ENCODE assay signal across 13 mouse cellular contexts in the genomic region with DNA sequence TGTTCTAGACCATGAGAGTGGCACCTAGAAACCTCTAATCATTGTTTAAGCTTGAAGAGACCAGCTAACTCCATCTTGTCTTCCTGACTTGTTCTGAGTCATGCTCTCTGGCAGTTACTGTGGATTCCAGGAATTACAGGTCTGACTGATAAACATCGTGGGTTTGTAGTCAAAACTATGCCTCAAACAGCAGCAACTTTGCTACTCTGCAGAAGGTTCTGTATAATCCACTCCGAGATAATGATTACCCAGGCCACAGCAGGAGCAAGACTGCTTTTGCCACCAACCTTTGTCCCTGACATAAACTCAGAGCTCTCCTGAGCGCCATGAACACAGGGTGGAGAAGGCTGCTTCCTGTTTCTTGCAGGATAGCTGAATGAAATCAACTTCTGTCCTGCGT. TPM values are rescaled to one million over a fixed set of nuclear protein-coding genes. Genes with fewer than 3 reads are reported as not detected.
DNase-seq lines count a peak whose midpoint lies in the region; ATAC-seq and TF ChIP-seq lines count a peak whose summit lies in the region.
"Had no signal": no experiment of that assay in that cellular context is flagged by ENCODE, and none has a peak within 500 bp of the region (broad histone marks: within the 10 kb centered on the region; RNA-seq: fewer than 3 reads in every experiment).

No protein-coding gene starts in this region.

- peaks cover 17% of the 10 kb centered on the region; the same call in 1 of the 2 replicates for H3K4me1 ChIP-seq in lung, postnatal 0 days (ENCODE audit: insufficient read depth, low read depth, low read length)
- peaks cover 42% of the 10 kb centered on the region for H3K4me1 ChIP-seq in intestine, embryonic 16.5 days (ENCODE audit: control insufficient read depth, insufficient read depth, low read length)
- peaks cover 7% of the 10 kb centered on the region for H3K4me1 ChIP-seq in heart, adult 2 months (ENCODE audit: control insufficient read depth, insufficient read depth, low read length)

- TF ChIP-seq EP300 in lung, postnatal 0 days (IDR thresholded peaks at IDR 0.05): peak; percentile 73
- TF ChIP-seq EP300 in heart, adult 2 months (IDR thresholded peaks at IDR 0.05; ENCODE audit: insufficient read depth, low read depth, low read length): no peak

- no peaks in the 10 kb centered on the region for H3K9me3 ChIP-seq in lung, postnatal 0 days (ENCODE audit: low read length)
- peaks cover 3% of the 10 kb centered on the region; the same call in 1 of the 2 replicates for H3K9me3 ChIP-seq in intestine, embryonic 16.5 days (ENCODE audit: control insufficient read depth, low read length)
- H3K9me3 ChIP-seq: heart, embryonic 15.5 days had no signal

- H3K27ac ChIP-seq in lung, postnatal 0 days (ENCODE audit: low read length): peak overlapping the region; percentile 51; the same call in 1 of the 2 replicates
- peak overlapping the region; percentile 90 for H3K27ac ChIP-seq in intestine, embryonic 16.5 days (ENCODE audit: low read length)
- H3K27ac ChIP-seq in heart, adult 2 months: no peak overlapping the region
- H3K27ac ChIP-seq: heart, embryonic 15.5 days had no signal

- no peak for ATAC-seq in lung, postnatal 0 days
- peak; percentile 73 for ATAC-seq in intestine, embryonic 16.5 days
- ATAC-seq: activated CD4-positive, CD25-positive, alpha-beta regulatory T cell, adult 4 months had no signal

- no peaks in the 10 kb centered on the region for H3K27me3 ChIP-seq in lung, postnatal 0 days (replicated peaks; ENCODE audit: insufficient read depth, low read length)
- H3K27me3 ChIP-seq in intestine, embryonic 16.5 days (replicated peaks; ENCODE audit: control insufficient read depth, insufficient read depth, low read length): no peaks in the 10 kb centered on the region
- no peaks in the 10 kb centered on the region for H3K27me3 ChIP-seq in heart, adult 2 months (ENCODE audit: control insufficient read depth, insufficient read depth, low read length)

- no peak for TF ChIP-seq POLR2A in heart, adult 2 months (IDR thresholded peaks at IDR 0.05; ENCODE audit: insufficient read depth, low read depth, low read length)

- DNase-seq in lung, postnatal 0 days (ENCODE audit: low spot score): peak; percentile 55
- no peak for DNase-seq in lung, postnatal 10 days
- DNase-seq in kidney, postnatal 10 days: peak; percentile 55
- DNase-seq in urinary bladder, adult 2 months (ENCODE audit: low spot score): no peak
- DNase-seq in T-cell, adult 2 months (ENCODE audit: low spot score): no peak
- DNase-seq in heart, adult 2 months: no peak
- no peak for DNase-seq in embryo, embryonic 10.5 days (ENCODE audit: low spot score)
- DNase-seq: cerebellum, postnatal 25 days; liver had no signal

- intact Hi-C loops in heart, adult 2 months (cut with DNase I): no loop called here

- H3K36me3 ChIP-seq in lung, postnatal 0 days (ENCODE audit: insufficient read depth, low read length): no peaks in the 10 kb centered on the region
- no peaks in the 10 kb centered on the region for H3K36me3 ChIP-seq in intestine, embryonic 16.5 days (ENCODE audit: control insufficient read depth, insufficient read depth, low read length)
- peaks cover 2% of the 10 kb centered on the region; the same call in 1 of the 2 replicates for H3K36me3 ChIP-seq in heart, adult 2 months (ENCODE audit: control insufficient read depth, insufficient read depth, low read length)
- H3K36me3 ChIP-seq: heart, embryonic 15.5 days had no signal

- peaks cover 5% of the 10 kb centered on the region; the same call in 1 of the 2 replicates for H3K79me2 ChIP-seq in heart, adult 2 months (replicated peaks; ENCODE audit: control insufficient read depth, insufficient read depth, low read length)

- H3K4me3 ChIP-seq in lung, postnatal 0 days (ENCODE audit: low read depth, low read length): no peak overlapping the region
- no peak overlapping the region for H3K4me3 ChIP-seq in intestine, embryonic 16.5 days (ENCODE audit: low read length)
- no peak overlapping the region for H3K4me3 ChIP-seq in heart, adult 2 months
- H3K4me3 ChIP-seq: heart, embryonic 15.5 days had no signal

- TF ChIP-seq CTCF in lung, postnatal 0 days (IDR thresholded peaks at IDR 0.05): no peak
- TF ChIP-seq CTCF in heart, adult 2 months (IDR thresholded peaks at IDR 0.05): no peak

- no peak overlapping the region for H3K4me2 ChIP-seq in lung, postnatal 0 days (replicated peaks; ENCODE audit: low read depth, low read length)
- peak overlapping the region; percentile 27; the same call in 1 of the 2 replicates for H3K4me2 ChIP-seq in intestine, embryonic 16.5 days (ENCODE audit: low read depth, low read length)
- H3K4me2 ChIP-seq: heart, embryonic 15.5 days had no signal

- no peak overlapping the region for H3K9ac ChIP-seq in lung, postnatal 0 days (replicated peaks; ENCODE audit: low read depth)
- 0 out of 2 replicates have a peak overlapping the region, but pooled peaks have one; percentile 24 for H3K9ac ChIP-seq in intestine, embryonic 16.5 days (ENCODE audit: low read depth, low read length)
- no peak overlapping the region for H3K9ac ChIP-seq in heart, adult 2 months (ENCODE audit: low read depth, low read length)
- H3K9ac ChIP-seq: heart, embryonic 15.5 days had no signal

- WGBS in lung, postnatal 0 days: 52% methylated on average over 4 of the region's 4 CpGs
- WGBS in intestine, embryonic 16.5 days: 45% methylated on average over 4 of the region's 4 CpGs
- WGBS in heart, adult 2 months: 43% methylated on average over 4 of the region's 4 CpGs

RNA-seq across cellular contexts. Expression of a gene that starts 2.2 kb away (rescaled TPM):
- polyA plus RNA-seq in lung, postnatal 0 days (2015; fragmentation: Nextera tagmentation; extraction: Ambion mirVana): 82.0 and 84.6 TPM in 2 replicates
- 81.6 and 81.7 TPM in 2 replicates for polyA plus RNA-seq in intestine, embryonic 16.5 days (2015; fragmentation: Nextera tagmentation; extraction: Ambion mirVana)
- 73.2 and 82.1 TPM in 2 replicates for polyA plus RNA-seq in urinary bladder, adult 2 months (2012; rRNA removed)
- total RNA-seq in heart, adult 2 months (2021): 10 to 100 TPM; 31.4 to 38.0 TPM
- polyA plus RNA-seq in heart, adult 2 months (2012; rRNA removed): 59.3 and 63.7 TPM in 2 replicates

RNA-seq across cellular contexts. Expression of a gene that starts 34.6 kb away (rescaled TPM):
- 0.08 and 0.18 TPM in 2 replicates for polyA plus RNA-seq in lung, postnatal 0 days (2015; fragmentation: Nextera tagmentation; extraction: Ambion mirVana)
- polyA plus RNA-seq in intestine, embryonic 16.5 days (2015; fragmentation: Nextera tagmentation; extraction: Ambion mirVana): 0.22 and 0.34 TPM in 2 replicates
- 18.8 and 20.0 TPM in 2 replicates for polyA plus RNA-seq in urinary bladder, adult 2 months (2012; rRNA removed)
- total RNA-seq in heart, adult 2 months (2021): not detected
- polyA plus RNA-seq in heart, adult 2 months (2012; rRNA removed): 0.23 and 0.27 TPM in 2 replicates
- total RNA-seq: granulocyte monocyte progenitor cell, adult 5-6 weeks had no signal
- polyA plus RNA-seq: activated CD4-positive, CD25-positive, alpha-beta regulatory T cell, adult 4 months; heart, embryonic 15.5 days had no signal

RNA-seq across cellular contexts. Expression of a gene that starts 56.9 kb away (rescaled TPM):
- polyA plus RNA-seq in lung, postnatal 0 days (2015; fragmentation: Nextera tagmentation; extraction: Ambion mirVana): 26.2 and 30.1 TPM in 2 replicates
- 36.3 and 45.1 TPM in 2 replicates for polyA plus RNA-seq in intestine, embryonic 16.5 days (2015; fragmentation: Nextera tagmentation; extraction: Ambion mirVana)
- polyA plus RNA-seq in urinary bladder, adult 2 months (2012; rRNA removed): 97.7 and 118 TPM in 2 replicates
- 1 to 10 TPM; 5.0 to 5.5 TPM for total RNA-seq in heart, adult 2 months (2021)
- polyA plus RNA-seq in heart, adult 2 months (2012; rRNA removed): 7.2 and 8.4 TPM in 2 replicates
- polyA plus RNA-seq: activated CD4-positive, CD25-positive, alpha-beta regulatory T cell, adult 4 months had no signal

Comparison
In these comparisons a context has a peak if more than half of its experiments do, and no peak if none do; other contexts are left out.
1. DNase-seq: peak in lung, postnatal 0 days (single experiment) and kidney, postnatal 10 days (single experiment); none in lung, postnatal 10 days (single experiment), urinary bladder, adult 2 months (single experiment), T-cell, adult 2 months (single experiment), heart, adult 2 months (0 of 2) and embryo, embryonic 10.5 days (single experiment).
2. RNA of a gene that starts 34.6 kb away (polyA plus RNA-seq): 18.8 to 20.0 TPM in urinary bladder, adult 2 months; 0.22 to 0.34 TPM in intestine, embryonic 16.5 days, 0.23 to 0.27 TPM in heart, adult 2 months and 0.08 to 0.18 TPM in lung, postnatal 0 days; every median in the first group is over 10 times any median in the second.